Mouse (Mus musculus) induced T-regulatory cell, adult 2 months (primary cell): Measurements from ENCODE around the gene P2rx4.

Source experiments
- DNase-seq: peaks from one replicate; pipeline ENCODE4 v3.0.0-alpha.2; 2012; ENCODE audit warnings: low read depth

P2rx4 gene

DNA sequence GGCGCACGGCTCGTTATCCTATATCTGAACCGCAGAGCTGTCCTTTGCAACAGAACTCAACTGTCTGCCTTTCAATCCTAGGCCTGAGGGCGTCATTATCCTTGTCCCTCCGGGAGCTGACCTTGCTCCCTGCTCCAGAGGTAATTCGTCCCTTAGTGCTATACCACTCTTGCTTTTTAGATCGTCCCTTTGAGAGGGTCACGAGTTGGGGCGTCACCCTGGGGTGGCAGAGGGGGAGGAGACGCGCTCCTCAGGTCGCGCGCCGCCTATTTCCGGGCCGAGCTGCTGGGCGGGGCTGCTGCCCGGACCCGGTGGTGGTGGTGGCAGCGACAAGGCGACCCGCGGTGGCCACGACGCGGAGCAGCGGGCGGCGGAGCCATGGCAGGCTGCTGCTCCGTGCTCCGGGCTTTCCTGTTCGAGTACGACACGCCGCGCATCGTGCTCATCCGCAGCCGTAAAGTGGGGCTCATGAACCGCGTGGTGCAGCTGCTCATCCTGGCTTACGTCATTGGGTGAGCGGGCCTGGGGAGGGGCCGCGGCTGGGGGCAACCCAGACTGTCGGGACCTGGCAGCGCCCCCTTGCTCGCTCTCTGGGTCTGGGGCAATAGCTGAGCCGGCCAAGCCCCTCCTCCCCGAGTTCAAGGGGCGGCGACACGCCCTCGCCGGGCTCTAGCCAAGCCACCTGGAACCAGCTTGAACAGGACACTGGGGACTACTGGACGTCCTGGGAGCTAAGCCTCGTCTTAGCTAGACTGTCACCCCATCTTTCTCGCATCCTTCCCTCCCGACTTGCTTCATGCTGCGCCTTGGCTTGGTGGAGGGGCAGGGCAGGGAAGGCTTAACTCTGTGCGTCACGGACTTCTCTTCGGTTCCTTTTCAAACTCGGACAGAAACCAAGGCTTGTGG, at the start of gene P2rx4:
Gene P2rx4, plus strand, starts transcription at position 269 of the 906 bp plus-strand sequence.
- peak; percentile 90 for DNase-seq

DNA sequence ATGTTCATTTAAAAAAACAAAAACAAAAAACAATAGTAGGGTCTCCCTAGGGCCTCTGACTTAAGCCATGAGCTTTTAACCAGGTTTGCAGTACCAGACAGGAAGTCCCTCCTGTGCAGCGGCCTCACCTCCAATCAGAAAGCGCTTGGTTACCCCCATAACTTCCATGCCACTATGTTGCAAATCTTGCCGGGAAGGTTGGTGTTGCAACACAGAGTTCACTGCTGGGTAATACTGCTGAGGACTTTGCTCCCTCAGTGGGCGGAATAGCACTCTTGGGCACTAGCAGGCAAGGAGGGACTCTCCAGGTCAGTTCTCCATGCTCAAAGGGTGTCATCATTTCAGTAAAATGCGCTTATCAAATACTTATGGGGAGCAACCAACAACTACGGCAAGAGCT, 44.8 kb upstream of the P2rx4 start:
- DNase-seq, result no peak

DNA sequence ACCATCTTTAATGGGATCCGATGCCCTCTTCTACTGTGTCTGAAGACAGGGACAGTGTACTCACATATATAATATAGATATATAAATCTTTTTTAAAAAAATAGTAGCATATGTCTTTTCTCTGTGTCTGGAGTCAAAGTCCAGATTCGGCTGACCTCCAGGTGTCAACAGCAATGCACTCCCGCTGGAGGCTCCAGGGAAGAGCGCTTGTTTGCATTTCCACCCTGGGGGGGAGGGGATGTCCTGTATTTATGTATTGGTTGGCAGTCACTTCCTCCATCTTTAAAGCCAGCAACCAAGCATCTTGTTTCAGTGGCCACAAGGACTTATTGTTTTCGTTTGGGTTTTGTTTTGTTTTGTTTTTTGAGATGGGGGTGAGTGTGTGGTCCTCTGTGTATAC, 42.3 kb upstream of the P2rx4 start:
- DNase-seq, result no peak

DNA sequence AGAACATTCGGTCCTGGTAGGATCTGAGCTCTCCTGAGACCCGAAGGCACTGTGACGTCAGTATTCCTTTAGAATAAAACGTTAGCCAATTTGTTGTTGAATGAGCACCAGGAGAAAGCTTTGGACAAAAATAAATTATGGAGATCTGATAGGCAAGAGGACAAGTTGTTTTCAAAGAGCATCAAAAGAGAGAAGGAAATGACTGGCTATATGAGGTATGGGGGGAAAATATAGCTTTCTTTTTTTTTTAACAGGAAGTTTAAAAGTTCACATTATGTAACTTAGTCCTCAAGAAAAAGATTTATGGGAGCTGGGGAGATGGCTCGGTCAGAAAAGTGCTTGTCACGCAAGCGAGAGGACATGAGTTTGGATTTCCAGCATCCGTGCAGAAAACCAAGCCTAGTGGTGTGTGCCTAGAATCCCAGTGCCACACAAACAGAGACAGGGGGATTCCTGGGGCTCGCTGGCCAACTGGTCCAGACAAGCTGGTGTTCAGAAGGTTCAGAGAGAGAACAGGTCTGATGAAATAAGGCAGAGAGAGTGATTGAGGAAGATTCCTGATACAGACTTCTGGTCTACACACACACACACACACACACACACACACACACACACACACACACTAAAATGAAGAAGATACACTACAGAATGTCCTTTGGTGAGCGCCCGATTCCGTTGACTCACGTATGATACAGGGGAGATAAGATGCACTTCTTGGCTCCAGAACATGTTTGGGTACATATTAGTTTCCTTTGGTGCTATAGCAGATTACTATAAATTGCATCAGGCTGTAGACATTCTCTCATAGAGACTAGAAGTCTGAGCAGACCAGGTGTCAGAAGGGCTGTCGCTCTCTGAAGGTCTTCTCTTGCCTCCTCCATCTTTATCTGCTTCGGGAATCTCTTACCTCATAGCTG, 38.1 kb upstream of the P2rx4 start:
- no peak for DNase-seq

DNA sequence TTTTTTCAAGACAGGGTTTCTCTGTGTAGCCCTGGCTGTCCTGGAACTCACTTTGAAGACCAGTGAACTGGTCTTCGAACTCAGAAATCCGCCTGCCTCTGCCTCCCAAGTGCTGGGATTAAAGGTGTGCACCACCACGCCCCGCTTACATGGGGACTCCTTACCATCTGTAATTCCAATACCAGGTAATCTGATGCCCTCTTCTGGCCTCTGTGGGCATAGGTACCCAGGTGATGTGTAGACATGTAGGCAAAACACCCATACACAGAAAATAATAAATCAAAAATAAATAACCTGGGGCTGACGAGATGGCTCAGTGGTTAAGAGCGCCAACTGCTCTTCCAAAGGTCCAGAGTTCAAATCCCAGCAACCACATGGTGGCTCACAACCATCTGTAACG, 35.7 kb upstream of the P2rx4 start:
- DNase-seq, result peak; percentile 66

DNA sequence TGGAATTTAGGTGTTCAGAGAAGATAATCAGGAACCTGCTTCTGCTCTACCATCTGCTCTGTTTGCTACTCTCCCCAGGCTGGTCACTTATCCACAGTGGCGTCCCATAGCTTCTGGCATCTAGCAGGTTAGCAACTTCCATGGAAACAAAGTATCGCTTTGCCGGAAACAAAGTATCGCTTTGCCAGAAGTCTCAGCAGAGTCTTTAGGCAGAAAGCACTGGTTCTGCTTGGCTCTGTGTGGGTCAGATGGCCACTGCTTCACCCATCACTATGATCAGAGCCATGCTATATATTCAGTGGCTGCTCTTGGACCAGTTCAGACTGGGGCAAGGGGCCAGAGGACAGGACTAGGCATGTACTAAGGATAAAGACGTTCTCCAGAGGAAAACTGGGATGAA, 35.0 kb upstream of the P2rx4 start:
- no peak for DNase-seq

DNA sequence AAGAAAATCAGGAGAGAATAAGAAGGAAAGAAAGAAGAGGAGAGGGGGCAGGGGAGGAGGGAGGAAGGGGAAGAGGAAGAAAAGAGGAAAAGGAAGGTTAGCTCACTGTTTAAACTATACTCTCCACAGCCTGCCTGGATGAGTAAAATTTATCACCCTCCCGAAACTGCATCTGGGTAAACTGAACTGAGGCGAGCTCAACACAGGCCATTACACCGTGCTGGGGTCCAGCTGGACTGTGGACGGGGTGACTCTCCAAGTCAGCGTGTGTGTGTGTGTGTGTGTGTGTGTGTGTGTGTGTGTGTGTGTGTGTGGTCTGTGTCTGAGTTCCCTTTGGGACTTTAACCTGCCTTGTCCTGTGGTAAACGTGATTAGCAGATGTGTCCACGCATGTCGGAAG, 31.3 kb upstream of the P2rx4 start:
- DNase-seq, result no peak

- DNase-seq, result peak; percentile 64
Observed at GRCm38 (mm10) chr5:122677983-122678382, 29.4 kb upstream of the P2rx4 start.

- no peak for DNase-seq
Observed at GRCm38 (mm10) chr5:122679881-122680280, 27.5 kb upstream of the P2rx4 start.

DNA sequence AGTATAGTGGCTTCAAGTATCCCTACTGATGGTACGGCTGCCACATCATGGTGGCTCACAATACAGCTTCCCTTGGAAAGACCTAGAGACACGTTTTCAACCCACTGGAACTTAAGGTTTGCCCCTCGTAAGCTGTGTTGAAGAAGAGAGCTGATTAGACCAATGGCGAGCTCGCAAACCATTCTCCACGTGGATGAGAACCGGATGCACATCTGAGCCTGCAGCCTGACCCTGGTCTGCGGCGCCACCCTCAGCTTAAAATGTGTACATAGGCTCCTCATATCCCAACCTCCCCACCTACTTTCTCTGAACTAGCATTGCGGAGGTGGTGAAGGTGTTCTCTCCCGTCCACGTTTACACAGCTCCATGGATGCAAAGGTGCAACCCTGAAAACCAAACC, 26.1 kb upstream of the P2rx4 start:
- DNase-seq, result no peak

DNA sequence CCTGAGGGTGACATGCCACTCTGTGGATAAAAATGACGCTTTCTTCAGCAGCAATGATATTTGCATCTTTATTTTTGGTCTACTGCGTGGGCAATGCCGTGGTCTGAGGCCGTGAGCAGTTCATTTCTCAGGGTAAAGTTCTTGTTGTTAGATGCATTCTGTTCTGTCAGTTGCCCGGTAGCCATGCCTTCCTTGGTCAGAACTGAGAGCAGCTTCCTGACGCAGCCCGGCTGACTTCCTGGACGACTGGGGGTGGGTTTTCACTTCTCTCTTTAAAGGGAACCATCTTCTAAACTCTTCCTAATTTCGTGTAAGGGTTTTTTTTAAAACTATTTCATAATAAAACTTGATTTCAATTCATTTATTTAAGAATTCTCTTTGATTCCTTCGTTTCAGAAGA, 23.4 kb upstream of the P2rx4 start:
- no peak for DNase-seq

DNA sequence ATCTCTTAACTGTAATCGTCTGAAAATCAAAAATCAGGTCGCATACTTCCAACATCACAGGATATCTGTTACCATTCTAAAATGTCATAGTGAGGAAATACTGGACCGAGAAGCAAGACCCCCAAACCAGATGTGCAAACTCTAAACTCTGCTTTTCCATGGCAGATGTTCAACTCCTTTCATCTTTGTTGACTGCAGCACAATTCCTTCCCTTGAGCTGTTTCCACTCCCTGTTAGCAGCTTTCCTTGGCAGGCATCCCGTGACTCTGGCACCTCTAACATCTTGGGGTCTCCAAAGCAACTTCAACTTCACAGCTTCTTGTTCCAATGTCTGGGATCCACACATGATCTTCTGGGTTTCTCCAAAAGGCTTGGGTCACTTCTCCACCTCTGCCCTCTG, 20.0 kb upstream of the P2rx4 start:
- no peak for DNase-seq

- DNase-seq, result no peak
Observed at GRCm38 (mm10) chr5:122689153-122689552, 18.2 kb upstream of the P2rx4 start.

DNA sequence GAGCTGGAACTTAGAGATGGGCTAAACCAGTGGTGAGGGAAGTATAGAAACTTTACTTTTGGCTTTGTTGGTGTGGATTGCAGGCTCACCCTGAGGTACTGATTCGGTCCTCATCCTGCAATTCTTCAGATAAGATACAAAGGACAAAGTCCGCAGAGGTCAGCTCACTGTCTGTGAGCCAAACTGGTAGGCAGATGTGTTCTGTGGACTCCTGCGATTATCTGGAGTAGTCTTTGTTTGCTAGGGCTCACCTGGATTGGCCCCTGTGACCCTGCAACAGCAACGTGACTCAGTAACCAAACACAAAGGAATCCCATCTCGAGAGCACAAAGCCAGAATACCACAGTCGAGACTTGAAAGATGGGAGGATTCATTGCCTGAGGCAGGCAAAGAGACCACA, 16.9 kb upstream of the P2rx4 start:
- no peak for DNase-seq

DNA sequence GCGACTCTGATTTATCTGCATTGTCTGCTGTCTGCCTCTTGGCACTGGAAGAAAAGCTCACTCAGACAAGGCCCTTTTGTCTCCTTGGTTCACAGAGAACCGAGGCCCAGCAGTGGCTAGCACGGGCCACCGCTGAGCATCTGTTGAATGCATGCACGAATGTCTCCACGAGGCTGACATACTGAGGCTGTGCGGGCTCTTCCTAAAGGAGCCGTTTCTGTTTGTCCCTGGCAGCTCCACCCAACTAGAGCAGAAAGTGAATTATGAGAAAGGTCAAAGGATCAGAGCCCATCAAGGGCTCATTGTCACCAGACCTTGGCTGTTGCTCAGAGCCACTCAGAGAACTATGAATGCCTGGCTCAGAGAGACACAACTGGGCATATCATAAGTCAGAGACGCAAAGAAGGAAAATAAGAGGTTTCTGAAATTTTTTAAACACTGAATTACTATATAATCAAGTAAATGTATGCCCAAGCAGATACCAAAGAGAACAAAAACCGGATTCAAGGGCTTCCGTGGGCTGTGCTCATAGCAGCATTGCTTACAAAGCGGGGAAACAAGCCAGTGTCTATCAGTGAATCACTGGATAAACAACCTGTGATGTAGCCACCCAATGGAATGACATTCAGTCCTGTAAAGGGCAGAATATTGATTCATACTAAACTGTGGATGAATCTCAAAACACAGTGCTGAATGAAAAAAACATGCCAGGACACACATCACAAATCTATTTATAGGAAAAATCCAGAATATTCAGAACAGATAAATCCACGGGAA, 13.7 kb upstream of the P2rx4 start:
- no peak for DNase-seq

DNA sequence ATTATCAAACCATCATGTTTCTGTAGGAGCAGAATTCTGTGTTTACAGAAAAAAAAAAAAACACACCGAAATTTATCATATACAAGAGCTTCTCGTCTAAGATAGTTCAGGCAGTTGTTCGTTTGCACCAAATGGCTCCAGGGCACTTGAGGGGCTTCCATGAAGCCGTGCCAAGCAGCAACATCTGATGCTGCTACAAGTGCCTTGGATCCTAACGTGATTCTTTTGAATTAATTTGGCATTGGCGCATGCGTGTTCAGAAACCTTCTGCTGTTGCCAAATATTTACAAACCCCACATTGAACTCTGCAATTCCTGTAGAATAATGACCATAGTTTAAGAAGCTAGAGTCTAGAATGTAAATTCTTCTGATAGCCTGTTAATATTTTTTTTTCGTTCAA, 11.8 kb upstream of the P2rx4 start:
- no peak for DNase-seq

- DNase-seq, result peak; percentile 70
Observed at GRCm38 (mm10) chr5:122698041-122698700, 9.2 kb upstream of the P2rx4 start.

GRCm38 (mm10) chr5:122698701-122699060, 8.7 kb upstream of the P2rx4 start:
- DNase-seq, result no peak

- no peak for DNase-seq
Observed at GRCm38 (mm10) chr5:122700109-122700836, 7.1 kb upstream of the P2rx4 start.

DNA sequence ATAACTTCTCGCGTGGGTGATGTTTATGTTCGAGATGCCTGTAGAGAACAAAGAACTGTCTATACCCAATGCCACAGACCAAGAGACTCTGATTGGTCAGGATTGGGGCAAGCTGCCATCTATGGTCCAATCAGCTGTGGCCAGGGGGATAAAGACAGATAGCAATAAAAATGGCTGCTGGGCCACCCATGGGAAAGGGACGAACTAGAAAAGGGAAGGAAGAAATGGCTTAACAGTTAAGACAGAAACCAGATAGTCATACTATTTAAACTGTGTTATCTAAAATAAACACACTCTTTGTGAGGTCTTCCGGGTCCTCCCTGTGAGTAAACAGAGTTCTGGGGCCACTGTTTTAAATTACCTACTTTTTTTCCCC, 6.5 kb upstream of the P2rx4 start:
- no peak for DNase-seq

DNA sequence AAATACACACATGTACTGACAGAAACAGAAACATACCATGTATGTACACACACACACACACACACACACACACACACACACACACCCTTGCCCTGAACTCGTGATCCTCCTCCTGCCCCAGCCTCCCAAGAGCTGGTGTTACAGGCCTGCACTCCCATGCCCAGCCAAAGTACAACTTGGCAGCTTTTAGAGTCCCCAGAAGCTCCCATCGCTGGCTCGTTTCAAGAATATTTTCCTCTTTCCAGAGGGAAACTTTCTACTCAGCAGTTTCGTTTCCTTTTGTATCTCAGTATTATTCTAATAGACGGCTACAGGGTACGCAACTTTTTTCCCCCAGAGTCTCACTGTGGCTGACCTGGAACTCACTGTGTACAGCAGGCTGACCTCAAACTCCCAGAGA, 5.2 kb upstream of the P2rx4 start:
- no peak for DNase-seq
